Mouse (Mus musculus) brown adipose tissue, adult 24 weeks (tissue): Measurements from ENCODE around the gene Traf2. TPM values are rescaled to one million over a fixed set of nuclear protein-coding genes. Genes with fewer than 3 reads are reported as not detected.
"Not testable (repeated sequence)": the region's sequence is repeated elsewhere in the genome, so short reads cannot be mapped to it uniquely, and the experiment has no call there.

ENCODE experiments used
- H3K27ac ChIP-seq: fragments of 200-500 bp; replicated peaks from 2 replicates; pipeline ENCODE4 v1.5.1; 2012; ENCODE audit warnings: low read depth, mild to moderate bottlenecking, low read length
- H3K4me1 ChIP-seq: fragments of 200-500 bp; 2 replicates; pipeline ENCODE4 v1.6.1; 2012; ENCODE audit warnings: low read length, mixed read lengths; ENCODE audit not compliant: control insufficient read depth, insufficient read depth, insufficient read length
- H3K4me3 ChIP-seq: fragments of 200-500 bp; 2 replicates; pipeline ENCODE4 v1.5.1; 2012; ENCODE audit warnings: low read depth, mild to moderate bottlenecking, low read length, moderate library complexity; ENCODE audit not compliant: insufficient read depth
- polyA plus RNA-seq: library from polyadenylated mRNA; stranded (reverse); fragments of >200 nt; gene quantifications from 2 replicates; pipeline ENCODE4 v1.2.4, GENCODE M21; 2012; ENCODE audit not compliant: missing spikeins, insufficient read depth, insufficient read length

Traf2 gene
- polyA plus RNA-seq, 1 experiment, result 7.0 TPM

DNA sequence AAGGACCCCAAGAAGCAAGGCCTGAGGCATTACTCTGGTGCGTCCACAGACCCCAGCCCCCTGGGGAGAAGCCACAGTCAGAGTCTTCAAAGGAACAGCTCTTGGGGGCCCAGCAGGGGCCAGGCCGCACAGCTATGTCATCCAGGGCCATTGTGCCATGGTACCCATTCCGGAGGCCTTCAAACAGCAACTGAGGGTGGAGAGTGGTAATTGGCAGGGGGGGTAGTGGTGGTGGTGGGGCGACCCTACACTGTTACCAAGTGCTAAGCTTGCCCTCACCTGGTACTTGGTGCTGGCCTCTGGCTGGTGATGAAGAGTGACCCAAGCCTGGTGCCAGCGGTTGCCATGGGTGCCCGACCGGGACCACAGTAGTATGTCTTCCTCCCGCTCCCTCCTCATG, 19.0 kb upstream of the Traf2 start:
- Histone ChIP-seq H3K4me1 (no peaks in the 10 kb centered on the region), H3K27ac (no peak overlapping the region), H3K4me3 (no peak overlapping the region)

DNA sequence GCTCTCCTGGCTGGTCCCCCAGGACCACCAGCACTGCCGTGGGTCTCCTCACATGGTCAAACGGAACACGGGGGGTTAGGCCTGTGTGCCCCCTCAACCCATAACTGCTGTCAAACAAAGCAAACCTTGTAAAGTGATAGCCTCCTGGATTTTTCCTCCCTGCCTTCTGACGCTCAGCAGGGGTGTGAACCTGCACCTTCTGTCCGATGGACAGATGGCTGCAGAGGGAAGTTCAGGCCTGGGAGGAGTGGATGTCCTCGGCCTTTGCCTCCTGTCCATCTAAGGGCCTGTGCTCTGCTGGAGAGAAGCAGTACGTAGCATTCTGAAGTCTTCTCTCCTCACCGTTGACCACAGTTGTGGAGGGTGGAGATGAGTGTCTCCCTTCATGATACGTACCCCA, 15.2 kb upstream of the Traf2 start:
- Histone ChIP-seq H3K27ac (no peak overlapping the region), H3K4me1 (peaks cover 2% of the 10 kb centered on the region; the same call in 1 of the 2 replicates), H3K4me3 (no peak overlapping the region)

DNA sequence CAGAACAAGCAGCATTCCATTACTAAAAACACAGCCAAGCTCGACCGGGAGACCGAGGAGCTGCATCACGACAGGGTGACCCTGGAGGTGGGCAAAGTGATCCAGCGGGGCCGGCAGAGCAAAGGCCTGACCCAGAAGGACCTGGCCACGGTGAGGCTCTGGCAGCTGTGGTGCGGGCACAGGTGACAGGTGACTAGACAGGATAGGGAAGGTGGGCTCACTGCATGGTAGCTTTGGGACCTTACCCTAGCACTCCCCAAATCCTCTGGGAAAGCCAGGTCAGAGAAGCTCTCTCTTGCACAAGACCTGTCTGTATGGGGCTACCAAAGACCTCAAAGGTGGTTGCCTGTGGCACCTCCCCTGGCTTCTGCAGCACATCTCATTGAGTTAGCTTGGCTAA, 13.8 kb upstream of the Traf2 start:
- no peak overlapping the region for H3K4me3 ChIP-seq
- peaks cover 3% of the 10 kb centered on the region; the same call in 1 of the 2 replicates for H3K4me1 ChIP-seq
- H3K27ac ChIP-seq, result no peak overlapping the region

DNA sequence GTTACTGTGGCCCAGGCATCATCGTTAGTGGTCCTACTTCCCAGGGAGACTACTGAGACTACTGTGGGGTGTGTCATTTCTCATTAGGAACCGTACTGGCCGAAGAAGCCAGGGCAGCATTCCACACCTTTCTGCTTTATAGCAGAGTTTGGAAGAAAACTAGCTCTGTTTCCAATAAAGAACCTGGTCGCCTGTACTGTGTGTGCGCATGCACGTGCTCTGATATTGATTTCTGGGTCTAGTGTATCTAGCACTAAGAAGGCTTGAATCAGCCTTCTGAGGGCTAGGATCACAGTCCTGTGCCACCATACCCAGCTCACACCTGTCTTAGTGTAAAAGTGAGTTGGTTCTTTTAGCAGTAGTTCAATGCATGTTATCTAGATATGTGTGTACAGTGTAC, 12.0 kb upstream of the Traf2 start:
- Histone ChIP-seq H3K4me3 (peak overlapping the region; percentile 89), H3K4me1 (peaks cover 3% of the 10 kb centered on the region; the same call in 1 of the 2 replicates), H3K27ac (no peak overlapping the region)

DNA sequence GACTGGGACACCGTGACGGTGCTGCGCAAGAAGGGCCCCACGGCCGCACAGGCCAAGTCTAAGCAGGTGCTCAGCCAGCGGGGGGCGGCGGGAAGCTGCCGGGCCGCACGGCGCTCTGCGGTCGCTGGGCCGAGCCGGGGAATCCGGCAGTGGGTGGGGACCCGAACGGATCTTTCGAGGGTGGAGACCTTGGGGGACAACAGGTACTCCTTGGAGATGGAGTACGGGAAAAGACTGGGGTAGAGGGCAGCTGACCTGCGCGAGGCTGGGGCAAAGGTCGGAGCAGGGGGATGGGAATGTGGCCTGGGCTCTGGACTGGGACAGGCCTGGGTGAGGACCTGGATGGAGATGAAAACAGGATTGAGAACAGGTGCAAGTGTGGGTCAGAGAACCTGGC, 11.2 kb upstream of the Traf2 start:
- Histone ChIP-seq H3K4me3 (peak overlapping the region; percentile 89), H3K27ac (peak overlapping the region; percentile 73), H3K4me1 (peaks cover 3% of the 10 kb centered on the region; the same call in 1 of the 2 replicates)

DNA sequence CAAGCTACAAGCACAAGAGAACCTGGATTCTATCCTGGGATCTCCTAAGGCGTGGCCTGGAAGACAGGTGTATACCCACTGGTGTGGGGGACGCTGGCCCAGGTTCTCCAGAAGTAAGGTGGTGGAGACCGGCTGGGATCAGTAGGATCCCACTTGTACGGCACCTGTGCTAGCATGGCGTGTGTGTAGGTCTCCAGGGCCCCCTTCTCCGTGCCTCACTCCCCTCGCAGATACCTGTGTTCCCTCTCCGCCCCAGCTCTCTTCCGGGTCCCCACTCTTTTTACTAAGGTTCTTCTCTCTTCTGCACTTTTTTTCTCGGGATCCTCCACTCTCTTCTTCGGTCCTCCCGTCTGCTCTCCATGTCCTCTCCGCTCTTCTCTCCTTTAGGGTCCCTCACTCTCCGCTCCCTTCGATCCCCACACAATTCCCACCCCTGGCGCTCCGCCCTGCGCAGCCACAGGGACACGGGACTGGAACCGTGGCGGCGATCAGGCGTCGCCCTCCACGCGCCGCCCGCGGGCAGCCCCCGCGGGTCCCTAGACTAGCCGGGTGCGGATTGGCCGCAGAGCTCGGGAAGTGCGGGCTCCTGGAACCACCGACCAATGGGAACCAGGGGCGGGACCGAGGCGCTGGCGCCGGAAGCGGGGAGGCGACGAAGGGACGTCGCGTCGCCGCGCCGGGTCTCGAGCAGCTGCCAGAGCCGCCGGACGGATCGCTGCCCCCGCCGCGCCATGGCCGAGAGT, 10.7 kb upstream of the Traf2 start, which contains the start of gene Edf1:
Edf1 (plus strand) TSS at position 627 of the 743 bp plus-strand sequence.
- Histone ChIP-seq H3K4me3 (peak within 1 kb of the TSS; percentile 89), H3K4me1 (peaks cover 3% of the 10 kb centered on the region; the same call in 1 of the 2 replicates), H3K27ac (peak within 1 kb of the TSS; percentile 73)

DNA sequence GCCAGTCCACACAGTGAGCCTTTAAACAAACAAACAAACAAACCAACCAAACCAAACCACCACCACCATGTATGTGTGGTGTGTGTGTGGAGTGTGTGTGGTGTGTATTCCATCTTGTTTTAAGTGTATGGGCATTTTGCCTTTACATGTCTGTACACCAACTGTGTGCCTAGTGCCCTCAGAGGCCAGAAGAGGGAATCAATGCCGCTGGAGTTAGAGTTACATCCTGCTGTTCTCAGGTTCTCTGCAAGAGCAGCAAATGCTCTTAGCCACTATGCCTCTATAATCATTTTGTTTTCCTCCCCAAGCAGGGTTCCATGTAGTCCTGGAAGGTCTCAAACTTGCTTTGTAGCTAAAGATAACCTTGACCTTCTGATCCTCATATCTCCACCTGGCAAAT, 9.6 kb upstream of the Traf2 start:
- H3K27ac ChIP-seq, result no peak overlapping the region
- H3K4me3 ChIP-seq, result no peak overlapping the region
- H3K4me1 ChIP-seq, result peaks cover 3% of the 10 kb centered on the region; the same call in 1 of the 2 replicates

DNA sequence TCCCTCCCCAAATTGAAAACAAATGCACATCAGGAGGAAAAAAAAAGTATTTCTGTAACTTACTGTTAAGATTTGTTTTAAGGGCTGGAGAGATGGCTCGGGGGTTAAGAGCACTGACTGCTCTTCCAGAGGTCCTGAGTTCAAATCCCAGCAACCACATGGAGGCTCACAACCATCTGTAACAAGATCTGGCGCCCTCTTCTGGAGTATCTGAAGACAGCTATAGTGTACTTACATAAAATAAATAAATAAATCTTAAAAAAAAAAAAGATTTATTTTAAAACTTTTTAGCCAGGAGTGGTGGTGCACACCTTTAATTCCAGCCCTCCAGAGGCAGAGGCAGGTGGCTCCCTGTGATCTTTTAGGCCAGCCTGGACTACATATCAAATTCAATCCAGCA, 8.7 kb upstream of the Traf2 start:
- H3K4me1 ChIP-seq, H3K4me3 ChIP-seq, H3K27ac ChIP-seq: not testable (repeated sequence)

DNA sequence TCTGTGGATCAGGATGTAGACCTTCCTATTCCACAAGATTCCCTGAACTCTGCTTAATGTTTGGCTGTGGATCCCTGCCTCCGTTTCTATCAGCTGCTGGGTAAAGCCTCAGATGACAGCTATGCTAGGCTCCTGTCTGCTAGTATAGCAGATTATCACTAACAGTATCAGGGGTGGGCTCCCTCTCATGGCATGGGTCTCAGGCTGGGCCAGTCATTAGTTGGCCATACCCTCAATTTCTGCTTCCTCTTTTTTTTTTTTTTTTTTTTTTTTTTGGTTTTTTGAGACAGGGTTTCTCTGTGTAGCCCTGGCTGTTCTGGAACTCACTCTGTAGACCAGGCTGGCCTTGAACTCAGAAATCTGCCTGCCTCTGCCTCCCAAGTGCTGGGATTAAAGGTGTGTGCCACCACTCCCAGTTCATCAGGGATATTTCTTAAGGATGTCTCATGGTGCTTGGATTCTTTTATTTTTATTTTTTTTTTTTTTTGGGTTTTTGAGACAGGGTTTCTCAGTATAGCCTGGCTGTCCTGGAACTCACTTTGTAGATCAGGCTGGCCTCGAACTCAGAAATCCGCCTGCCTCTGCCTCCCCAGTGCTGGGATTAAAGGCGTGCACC, 6.5 kb upstream of the Traf2 start:
- not testable (repeated sequence) for H3K4me3 ChIP-seq, H3K27ac ChIP-seq, H3K4me1 ChIP-seq

DNA sequence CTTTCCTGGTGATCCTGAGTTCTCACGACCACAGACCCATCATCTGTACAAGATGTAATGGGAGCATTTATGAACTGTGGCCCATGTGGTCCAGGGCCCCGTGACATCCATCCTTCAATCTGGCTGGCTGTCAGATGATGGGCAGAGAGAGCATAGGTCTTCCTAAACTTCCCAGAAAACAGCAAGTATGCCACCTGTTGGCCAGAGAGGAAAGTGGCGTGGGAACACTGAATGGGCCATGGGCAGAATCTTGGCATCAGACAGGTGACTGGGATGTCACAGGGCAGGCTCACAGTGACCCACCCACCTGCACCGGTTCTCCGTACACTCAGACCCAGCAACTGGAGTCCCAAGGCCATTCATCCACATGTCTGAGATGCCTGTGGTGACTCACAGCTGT, 4.4 kb upstream of the Traf2 start:
- no peak overlapping the region for H3K27ac ChIP-seq
- H3K4me1 ChIP-seq, result peaks cover 5% of the 10 kb centered on the region; the same call in 1 of the 2 replicates
- H3K4me3 ChIP-seq, result no peak overlapping the region

DNA sequence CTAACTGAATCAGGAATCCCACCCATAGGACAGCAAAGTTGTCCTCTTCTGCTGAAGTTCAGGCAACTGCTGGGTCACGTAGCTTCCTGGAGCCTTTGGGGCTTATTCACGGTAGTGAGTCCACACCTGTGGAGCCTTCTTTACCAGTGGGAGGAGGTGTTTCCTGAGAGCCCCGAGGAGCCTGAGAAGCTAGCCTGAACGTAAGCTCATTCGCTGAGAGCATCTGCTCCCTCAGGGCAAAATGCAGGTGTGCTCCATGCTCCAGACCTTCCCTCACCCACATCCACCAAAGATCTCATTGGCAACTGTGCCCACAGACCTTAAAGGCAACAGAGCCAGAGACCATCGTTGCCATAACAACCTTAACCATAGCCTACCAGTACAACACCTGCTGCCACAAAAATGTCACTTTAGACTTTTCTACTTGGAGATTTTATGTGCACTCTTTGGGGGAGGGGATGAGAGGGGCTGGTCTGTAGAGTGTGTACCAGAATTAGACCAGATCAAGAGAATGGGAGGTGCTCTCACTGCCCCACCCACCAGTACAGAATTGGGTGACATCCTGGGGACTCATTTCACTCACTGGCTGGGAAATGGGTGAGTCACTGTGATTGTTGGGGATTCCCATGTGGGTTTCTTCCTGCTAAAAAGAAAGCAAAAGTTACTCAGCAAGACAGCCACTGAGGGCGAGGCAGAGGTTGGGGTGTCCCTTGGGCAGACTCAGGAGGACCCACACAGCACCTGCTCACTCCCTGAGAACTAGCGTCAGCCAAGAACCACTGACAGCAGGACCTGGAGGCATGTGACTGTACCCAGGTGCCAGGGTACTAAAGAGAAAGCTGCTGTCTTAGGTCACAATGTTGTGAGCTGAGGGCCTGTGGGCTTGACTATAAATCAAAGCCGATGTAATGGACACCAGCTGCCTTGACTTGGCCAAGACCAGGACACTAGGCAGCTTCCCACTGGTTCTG, 2.6 kb upstream of the Traf2 start:
- H3K4me1 ChIP-seq, result peaks cover 11% of the 10 kb centered on the region; the same call in 1 of the 2 replicates
- peak overlapping the region; percentile 52 for H3K27ac ChIP-seq
- no peak overlapping the region for H3K4me3 ChIP-seq

DNA sequence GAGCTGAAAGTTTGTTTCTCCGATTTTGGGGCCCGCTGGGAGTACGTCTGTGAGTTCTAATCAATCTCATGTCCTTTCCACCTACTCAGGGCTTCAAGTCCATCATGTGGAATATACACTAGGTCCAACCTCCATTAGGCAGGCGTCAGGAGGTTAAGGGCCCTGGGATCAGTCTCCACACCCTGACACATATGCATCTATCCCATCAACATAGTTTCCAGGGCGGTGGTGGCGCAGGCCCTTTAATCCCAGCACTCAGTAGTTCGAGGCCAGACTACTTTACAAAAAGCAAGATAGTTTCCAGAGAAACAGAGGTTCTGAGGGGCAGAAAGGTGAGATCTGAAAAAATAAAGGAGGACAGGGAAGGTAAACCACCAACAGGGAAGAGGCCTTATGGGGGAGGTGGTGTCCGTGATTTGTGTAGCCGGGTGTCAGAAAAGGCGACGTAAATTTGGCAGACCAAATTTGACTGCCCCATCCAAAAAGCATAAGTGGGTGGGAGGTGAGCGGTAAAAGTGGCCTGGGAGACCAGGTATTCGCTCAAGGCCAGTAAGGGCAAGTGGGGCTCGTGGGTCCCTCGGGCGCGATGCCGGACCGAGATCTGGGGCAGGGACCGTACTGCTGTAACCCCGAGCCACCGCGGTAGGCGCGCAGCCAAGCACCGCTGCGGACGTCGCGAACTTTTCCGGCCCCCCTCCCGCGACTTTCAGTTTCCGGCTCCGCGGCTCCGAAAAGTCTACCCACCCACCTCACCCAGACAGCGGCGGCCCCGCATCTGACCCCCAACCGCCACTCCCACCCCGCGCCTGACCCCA, 537 bp downstream of the Traf2 start:
- H3K4me1 ChIP-seq, result peaks cover 21% of the 10 kb centered on the region
- H3K27ac ChIP-seq, result peak overlapping the region; percentile 73
- H3K4me3 ChIP-seq, result peak overlapping the region; percentile 72

DNA sequence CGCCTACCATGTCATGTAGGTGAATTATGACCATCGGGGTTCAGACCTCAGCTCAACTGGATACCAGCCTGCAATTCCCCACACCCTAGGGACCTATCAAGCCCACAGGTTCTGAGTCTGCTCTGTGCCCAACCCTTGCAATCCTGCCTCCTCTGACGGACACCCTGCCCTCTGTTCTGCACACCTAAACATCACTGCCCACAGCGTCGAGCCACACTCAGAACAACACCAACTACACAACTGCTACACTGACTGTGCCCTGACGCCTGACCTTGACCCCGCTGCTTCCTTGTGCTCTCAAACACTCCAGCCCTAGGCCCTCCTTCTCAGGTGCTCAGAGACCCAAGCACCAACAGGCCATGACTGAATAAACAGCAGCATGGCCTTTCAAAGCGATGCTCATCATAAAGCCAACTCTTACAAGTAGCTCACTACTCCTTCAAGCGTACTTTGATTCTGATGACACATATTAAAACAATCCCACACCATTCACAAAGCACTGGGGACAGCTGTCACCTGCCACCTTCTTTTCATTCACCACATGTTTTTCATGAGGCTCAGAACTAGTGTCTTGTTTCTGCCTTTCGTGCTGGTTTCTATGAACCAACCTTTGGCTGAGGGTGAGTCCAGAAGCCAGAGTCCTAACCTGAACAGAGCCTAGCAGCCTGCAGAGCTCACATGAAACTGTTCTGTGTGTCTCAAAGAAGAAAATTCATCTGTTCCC, 4.9 kb downstream of the Traf2 start:
- H3K4me1 ChIP-seq, result peaks cover 24% of the 10 kb centered on the region
- H3K4me3 ChIP-seq, result no peak overlapping the region
- no peak overlapping the region for H3K27ac ChIP-seq

DNA sequence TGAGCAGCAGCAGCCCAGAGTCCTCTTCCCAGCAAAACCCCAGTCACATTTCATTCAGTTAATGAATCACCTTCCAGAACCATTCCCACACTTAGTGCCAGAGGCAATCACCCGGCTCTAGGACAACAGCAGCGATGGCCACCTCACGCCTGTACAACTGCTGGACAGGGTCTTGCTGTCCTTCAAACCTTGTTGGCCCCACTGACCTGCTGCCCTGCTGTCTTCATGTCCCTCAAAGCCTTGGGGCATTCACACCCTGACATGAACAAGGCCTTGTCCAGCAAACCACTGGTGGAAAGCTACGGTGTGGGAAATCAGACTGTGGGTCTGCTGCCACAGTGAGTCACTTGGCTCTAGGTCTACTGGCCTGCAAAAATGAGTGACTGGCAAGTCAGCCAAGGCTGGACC, 6.2 kb downstream of the Traf2 start:
- peak overlapping the region; percentile 6; the same call in 1 of the 2 replicates for H3K27ac ChIP-seq
- no peak overlapping the region for H3K4me3 ChIP-seq

More for the DNA sequence above, 6.2 kb downstream of the Traf2 start:
- H3K4me1 ChIP-seq, result peaks cover 23% of the 10 kb centered on the region
